In genomic region chr16:7106450-7107015, GRCm38 (mm10) we compare ENCODE assay signal across 22 mouse cellular contexts.
A peak's percentile ranks its signal among the peaks of the same experiment; 100 is the strongest.
DNase-seq lines count a peak whose midpoint lies in the region; ATAC-seq lines count a peak whose summit lies in the region.
"Had no signal": no experiment of that assay in that cellular context is flagged by ENCODE, and none has a peak within 500 bp of the region (broad histone marks: within the 10 kb centered on the region; RNA-seq: fewer than 3 reads in every experiment).

No protein-coding gene starts in this region.

- H3K4me1 ChIP-seq in hindbrain, embryonic 12.5 days, result no peaks in the 10 kb centered on the region
- no peaks in the 10 kb centered on the region for H3K4me1 ChIP-seq in hindbrain, embryonic 11.5 days (replicated peaks; ENCODE audit: control insufficient read depth, insufficient read depth, low read length)
- peaks cover 6% of the 10 kb centered on the region; the same call in 1 of the 2 replicates for H3K4me1 ChIP-seq in forebrain, embryonic 15.5 days
- no peaks in the 10 kb centered on the region for H3K4me1 ChIP-seq in midbrain, embryonic 15.5 days
- no peaks in the 10 kb centered on the region for H3K4me1 ChIP-seq in intestine, embryonic 15.5 days (replicated peaks)

- H3K9ac ChIP-seq in hindbrain, embryonic 12.5 days, result no peak overlapping the region
- no peak overlapping the region for H3K9ac ChIP-seq in hindbrain, embryonic 11.5 days (ENCODE audit: low read depth, low read length)
- H3K9ac ChIP-seq in forebrain, embryonic 15.5 days (replicated peaks), result no peak overlapping the region
- H3K9ac ChIP-seq in midbrain, embryonic 15.5 days, result no peak overlapping the region
- no peak overlapping the region for H3K9ac ChIP-seq in intestine, embryonic 15.5 days

- WGBS in hindbrain, embryonic 12.5 days, result 72% methylated on average over 5 of the region's 5 CpGs
- 81% methylated on average over 5 of the region's 5 CpGs for WGBS in hindbrain, embryonic 11.5 days
- WGBS in forebrain, embryonic 15.5 days, result 30% methylated on average over 5 of the region's 5 CpGs
- 54% methylated on average over 5 of the region's 5 CpGs for WGBS in midbrain, embryonic 15.5 days
- WGBS in intestine, embryonic 15.5 days, result 89% methylated on average over 5 of the region's 5 CpGs

- H3K9me3 ChIP-seq in hindbrain, embryonic 12.5 days (replicated peaks), result no peaks in the 10 kb centered on the region
- no peaks in the 10 kb centered on the region for H3K9me3 ChIP-seq in hindbrain, embryonic 11.5 days (ENCODE audit: control insufficient read depth, low read length)
- H3K9me3 ChIP-seq in forebrain, embryonic 15.5 days, result no peaks in the 10 kb centered on the region
- no peaks in the 10 kb centered on the region for H3K9me3 ChIP-seq in midbrain, embryonic 15.5 days
- no peaks in the 10 kb centered on the region for H3K9me3 ChIP-seq in intestine, embryonic 15.5 days
- H3K9me3 ChIP-seq: heart, embryonic 10.5 days had no signal

- DNase-seq in hindbrain, embryonic 11.5 days (ENCODE audit: low spot score), result no peak
- peak; percentile 45 for DNase-seq in brain, adult 2 months (ENCODE audit: low read depth, low spot score)
- DNase-seq in cerebellum, postnatal 14 days, result no peak
- DNase-seq in gastrocnemius, adult 18-20 months (ENCODE audit: low spot score), result no peak
- DNase-seq: adrenal gland, postnatal 14 days; cerebellum, adult 2 months; gastrocnemius, postnatal 25 days; kidney, adult 2 months; kidney, postnatal 10 days; layer of hippocampus, adult 9-11 months; left cerebral cortex, postnatal 4 days; liver; lung, postnatal 10 days; right cerebral cortex, adult 18-20 months had no signal

- ATAC-seq in hindbrain, embryonic 12.5 days (ENCODE audit: low FRiP score), result peak; percentile 54; the same call in 1 of the 2 replicates
- ATAC-seq in hindbrain, embryonic 11.5 days (ENCODE audit: low FRiP score), result no peak
- peak; percentile 89 for ATAC-seq in forebrain, embryonic 15.5 days (replicated peaks)
- peak; percentile 78 for ATAC-seq in midbrain, embryonic 15.5 days (replicated peaks)
- ATAC-seq in intestine, embryonic 15.5 days, result no peak

- H3K36me3 ChIP-seq in hindbrain, embryonic 12.5 days, result no peaks in the 10 kb centered on the region
- no peaks in the 10 kb centered on the region for H3K36me3 ChIP-seq in hindbrain, embryonic 11.5 days (ENCODE audit: control insufficient read depth, insufficient read depth, low read length)
- no peaks in the 10 kb centered on the region for H3K36me3 ChIP-seq in forebrain, embryonic 15.5 days
- no peaks in the 10 kb centered on the region for H3K36me3 ChIP-seq in midbrain, embryonic 15.5 days (replicated peaks)
- H3K36me3 ChIP-seq in intestine, embryonic 15.5 days, result no peaks in the 10 kb centered on the region
- H3K36me3 ChIP-seq: heart, embryonic 10.5 days had no signal

- no peak overlapping the region for H3K27ac ChIP-seq in hindbrain, embryonic 12.5 days
- no peak overlapping the region for H3K27ac ChIP-seq in hindbrain, embryonic 11.5 days (ENCODE audit: low read depth, low read length)
- peak overlapping the region; percentile 60; the same call in 1 of the 2 replicates for H3K27ac ChIP-seq in forebrain, embryonic 15.5 days (replicated peaks)
- 0 out of 2 replicates have a peak overlapping the region, but pooled peaks have one; percentile 48 for H3K27ac ChIP-seq in midbrain, embryonic 15.5 days
- H3K27ac ChIP-seq in intestine, embryonic 15.5 days, result no peak overlapping the region
- H3K27ac ChIP-seq: heart, embryonic 10.5 days; left cerebral cortex, adult 2 months; stomach, postnatal 0 days had no signal

- no peaks in the 10 kb centered on the region for H3K27me3 ChIP-seq in hindbrain, embryonic 12.5 days
- H3K27me3 ChIP-seq in hindbrain, embryonic 11.5 days (ENCODE audit: control insufficient read depth, insufficient read depth, low read length), result no peaks in the 10 kb centered on the region
- H3K27me3 ChIP-seq in forebrain, embryonic 15.5 days, result no peaks in the 10 kb centered on the region
- H3K27me3 ChIP-seq in midbrain, embryonic 15.5 days (replicated peaks), result no peaks in the 10 kb centered on the region
- no peaks in the 10 kb centered on the region for H3K27me3 ChIP-seq in intestine, embryonic 15.5 days (replicated peaks)
- H3K27me3 ChIP-seq: CH12.LX had no signal

- no peak overlapping the region for H3K4me3 ChIP-seq in hindbrain, embryonic 12.5 days
- no peak overlapping the region for H3K4me3 ChIP-seq in hindbrain, embryonic 11.5 days (ENCODE audit: low read depth, low read length)
- no peak overlapping the region for H3K4me3 ChIP-seq in forebrain, embryonic 15.5 days
- H3K4me3 ChIP-seq in midbrain, embryonic 15.5 days, result no peak overlapping the region
- H3K4me3 ChIP-seq in intestine, embryonic 15.5 days (replicated peaks), result no peak overlapping the region
- H3K4me3 ChIP-seq: heart, embryonic 10.5 days; left cerebral cortex, adult 2 months had no signal

- H3K4me2 ChIP-seq in hindbrain, embryonic 12.5 days (replicated peaks), result no peak overlapping the region
- no peak overlapping the region for H3K4me2 ChIP-seq in hindbrain, embryonic 11.5 days (replicated peaks; ENCODE audit: low read depth, low read length)
- no peak overlapping the region for H3K4me2 ChIP-seq in forebrain, embryonic 15.5 days (replicated peaks)
- no peak overlapping the region for H3K4me2 ChIP-seq in midbrain, embryonic 15.5 days
- no peak overlapping the region for H3K4me2 ChIP-seq in intestine, embryonic 15.5 days (replicated peaks)

Comparison
In these comparisons a context has a peak if more than half of its experiments do, and no peak if none do; other contexts are left out.
1. ATAC-seq: peak in hindbrain, embryonic 12.5 days (single experiment), forebrain, embryonic 15.5 days (single experiment) and midbrain, embryonic 15.5 days (single experiment); none in hindbrain, embryonic 11.5 days (single experiment) and intestine, embryonic 15.5 days (single experiment).
2. H3K27ac ChIP-seq: peak in forebrain, embryonic 15.5 days (single experiment) and midbrain, embryonic 15.5 days (single experiment); none in hindbrain, embryonic 12.5 days (single experiment), hindbrain, embryonic 11.5 days (single experiment) and intestine, embryonic 15.5 days (single experiment).